Mouse (Mus musculus) layer of hippocampus, adult 2 months (tissue): ENCODE measurements around the gene Ralgps1. TPM values are rescaled to one million over a fixed set of nuclear protein-coding genes. Genes with fewer than 3 reads are reported as not detected.
A peak's percentile ranks its signal among the peaks of the same experiment; 100 is the strongest.

Experiments used
- DNase-seq, 2 experiments: peaks; one replicate each; pipeline ENCODE4 v3.0.0; 2022; ENCODE audit warnings: low spot score in 2 of 2
- H3K27ac ChIP-seq: fragments of 200-600 bp; 2 replicates; pipeline ENCODE4 v1.8.1; 2022
- H3K4me3 ChIP-seq: fragments of 200-600 bp; 2 replicates; pipeline ENCODE4 v1.8.1; 2022; ENCODE audit warnings: mild to moderate bottlenecking
- CTCF ChIP-seq: fragments of 200-600 bp; conservative IDR thresholded peaks from 2 replicates; pipeline ENCODE4 v1.8.1; 2022; ENCODE audit warnings: antibody characterized with exemption, mild to moderate bottlenecking, moderate library complexity
- total RNA-seq, 2 experiments: library from RNA; stranded (reverse); gene quantifications; 2 replicates each; pipeline ENCODE4 v1.2.3; 2021

Ralgps1 gene
- total RNA-seq, 2 experiments from 2014 or later = 68.2 TPM

DNA sequence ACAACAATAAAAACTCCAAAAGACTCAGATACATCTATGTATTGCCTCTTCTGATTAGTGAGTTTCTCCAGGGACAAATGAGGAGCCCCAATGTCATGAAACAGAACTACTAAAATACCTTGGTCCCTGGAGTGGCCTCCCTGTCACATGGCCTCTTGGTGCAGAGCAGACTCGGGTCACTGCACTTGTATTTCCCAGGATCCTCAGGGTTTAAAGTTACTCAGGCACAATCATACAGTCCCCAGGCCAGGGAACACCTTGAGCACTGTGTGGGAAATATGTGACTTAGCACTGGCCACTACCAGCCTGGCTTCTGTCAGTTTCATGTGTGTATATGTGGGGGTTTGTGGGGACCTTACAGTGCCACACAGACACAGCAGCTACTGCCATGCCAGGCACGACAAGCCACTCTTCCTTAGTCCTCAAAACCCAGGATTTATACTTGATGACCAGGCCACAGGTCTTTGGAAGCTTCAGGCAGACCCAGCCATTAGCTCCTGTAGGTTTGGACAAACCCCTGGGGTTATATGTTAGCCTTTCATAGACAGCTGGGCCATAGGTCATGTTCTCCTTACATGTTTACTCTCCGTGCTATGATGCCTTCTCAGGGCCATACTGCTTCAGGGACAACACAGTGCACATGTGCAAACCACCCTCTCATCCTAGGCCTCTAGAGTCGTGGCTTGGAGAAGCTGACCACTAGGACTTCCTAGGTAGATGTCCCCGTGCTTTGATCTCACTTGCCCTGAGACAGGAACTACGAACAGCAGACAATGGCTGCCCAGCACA is 138.3 kb downstream of the Ralgps1 start:
- Histone ChIP-seq H3K27ac (peak overlapping the region; percentile 63), H3K4me3 (no peak overlapping the region)
- TF ChIP-seq CTCF = no peak
- DNase-seq = no peak

DNA sequence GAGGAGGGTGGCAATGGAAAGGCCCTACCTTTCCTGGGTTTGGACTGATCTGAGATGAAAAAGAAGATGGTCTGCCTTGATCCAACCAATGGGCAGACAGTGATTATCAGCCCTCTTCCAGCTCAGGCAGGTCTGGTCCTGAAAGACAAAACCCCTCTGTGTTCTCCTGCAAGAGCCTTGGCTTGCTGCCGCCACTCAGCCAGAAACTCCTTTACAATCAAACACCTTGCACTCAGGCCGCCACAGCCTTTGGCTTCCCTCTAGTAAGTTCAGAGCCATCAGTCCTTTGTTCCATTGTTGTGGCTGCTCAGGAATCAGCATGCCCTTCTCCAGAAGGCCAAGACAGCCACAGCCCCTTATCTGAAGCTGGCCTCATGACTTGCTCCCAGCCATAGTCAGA is 139.5 kb downstream of the Ralgps1 start:
- no peak for DNase-seq
- no peak for TF ChIP-seq CTCF
- no peak overlapping the region; the same call in 1 of the 2 replicates for H3K27ac ChIP-seq
- no peak overlapping the region for H3K4me3 ChIP-seq

DNA sequence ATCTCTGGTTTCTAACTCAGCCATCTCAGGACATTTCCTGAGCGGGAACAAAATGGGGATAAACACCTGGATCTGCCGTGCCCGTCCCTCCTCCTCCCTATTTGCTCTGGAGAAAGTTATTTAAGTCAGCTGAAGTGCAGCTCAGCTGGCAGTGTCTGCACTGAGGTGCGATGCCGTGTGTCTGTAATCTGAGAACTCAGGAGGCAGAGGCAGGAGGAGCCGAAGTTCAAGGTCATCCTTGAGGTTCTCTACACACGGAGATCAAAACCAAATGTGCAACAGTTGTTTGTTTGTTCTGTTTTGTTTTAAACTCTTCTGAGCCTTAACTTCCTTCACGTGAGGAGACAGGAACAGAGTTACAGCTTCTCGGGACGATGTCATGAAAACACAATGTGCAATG is 140.6 kb downstream of the Ralgps1 start:
- Histone ChIP-seq H3K27ac (no peak overlapping the region), H3K4me3 (no peak overlapping the region)
- TF ChIP-seq CTCF = no peak
- DNase-seq = no peak

DNA sequence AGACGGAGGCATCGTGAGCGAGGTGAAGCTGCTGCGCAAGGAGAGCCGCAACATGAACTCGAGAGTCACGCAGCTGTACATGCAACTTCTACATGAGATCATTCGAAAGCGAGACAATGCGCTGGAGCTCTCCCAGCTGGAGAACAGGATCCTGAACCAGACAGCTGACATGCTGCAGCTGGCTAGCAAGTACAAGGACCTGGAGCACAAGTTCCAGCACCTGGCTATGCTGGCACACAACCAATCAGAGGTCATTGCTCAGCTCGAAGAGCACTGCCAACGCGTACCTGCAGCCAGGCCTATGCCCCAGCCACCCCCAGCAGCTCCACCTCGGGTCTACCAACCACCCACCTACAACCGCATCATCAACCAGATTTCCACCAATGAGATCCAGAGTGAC is 142.7 kb downstream of the Ralgps1 start:
- TF ChIP-seq CTCF = no peak
- no peak for DNase-seq
- Histone ChIP-seq H3K4me3 (no peak overlapping the region), H3K27ac (no peak overlapping the region)

DNA sequence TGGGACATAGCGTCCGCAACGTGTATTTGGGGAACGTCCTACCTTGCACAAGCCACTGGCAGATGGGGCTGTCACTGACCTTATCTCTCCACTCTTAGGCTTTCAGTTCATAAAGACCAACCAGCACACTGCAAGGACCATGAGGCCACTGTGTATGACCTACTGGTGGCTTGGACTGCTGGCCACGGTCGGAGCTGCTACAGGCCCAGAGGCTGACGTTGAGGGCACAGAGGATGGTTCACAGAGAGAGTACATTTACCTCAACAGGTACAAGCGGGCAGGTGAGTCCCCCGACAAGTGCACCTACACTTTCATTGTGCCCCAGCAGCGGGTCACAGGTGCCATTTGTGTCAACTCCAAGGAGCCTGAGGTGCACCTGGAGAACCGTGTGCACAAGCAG is 143.2 kb downstream of the Ralgps1 start:
- TF ChIP-seq CTCF = no peak
- no peak overlapping the region for H3K27ac ChIP-seq

DNA sequence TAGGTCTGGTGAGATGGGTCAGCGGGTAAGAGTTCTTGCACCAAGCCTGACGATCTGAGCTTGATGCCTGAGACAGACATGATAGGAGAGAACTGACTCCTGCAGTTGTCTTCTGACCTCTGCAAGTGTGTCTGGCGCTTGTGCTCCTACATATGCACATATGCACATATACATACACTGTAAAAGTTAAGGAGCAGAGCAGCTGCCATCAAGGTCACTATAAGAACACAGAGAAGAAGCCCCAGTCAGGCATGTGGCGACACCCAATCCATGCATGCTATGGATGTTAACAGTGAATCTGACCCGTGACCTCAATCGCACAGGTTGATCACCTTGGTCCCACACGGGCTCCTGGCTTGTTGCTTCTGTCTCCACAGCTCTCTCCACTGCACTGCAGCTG is 145.4 kb downstream of the Ralgps1 start:
- TF ChIP-seq CTCF = no peak
- DNase-seq = no peak
- Histone ChIP-seq H3K27ac (no peak overlapping the region), H3K4me3 (no peak overlapping the region)

More for the DNA sequence above, 143.2 kb downstream of the Ralgps1 start:
- no peak overlapping the region for H3K4me3 ChIP-seq
- DNase-seq = no peak

DNA sequence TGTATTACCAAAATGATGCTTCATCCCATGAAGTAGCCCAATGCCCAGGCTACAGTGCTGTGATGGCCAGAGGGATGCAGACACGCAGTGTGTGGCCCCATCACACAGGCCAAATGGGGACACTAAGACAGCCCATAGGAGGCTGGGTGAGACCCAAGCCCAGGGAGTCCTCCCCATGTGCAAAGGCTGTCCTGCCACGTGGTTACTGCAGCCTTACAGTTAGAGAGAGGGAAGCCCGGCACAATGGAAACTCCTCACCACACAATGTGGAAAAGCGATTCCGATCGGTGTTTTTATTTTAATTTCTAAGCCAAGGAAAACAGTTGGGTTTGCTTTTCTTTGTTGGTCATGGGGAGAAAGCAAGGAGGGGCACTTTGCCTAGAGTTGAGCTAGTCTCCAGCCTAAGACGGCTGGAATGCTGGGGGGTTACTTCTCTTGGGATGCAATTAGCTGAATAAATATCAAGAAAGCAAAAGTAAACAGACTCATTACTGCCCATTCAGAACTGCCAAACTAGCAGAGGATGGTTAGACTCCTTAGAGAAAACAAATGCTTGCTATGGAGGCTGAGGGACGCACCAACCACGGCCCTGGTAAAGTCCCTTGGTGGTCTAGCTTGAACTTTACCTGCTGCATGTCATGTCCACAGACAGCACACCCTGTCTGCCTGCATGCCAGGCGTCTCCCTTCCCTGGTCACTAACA is 147.5 kb downstream of the Ralgps1 start:
- no peak overlapping the region for H3K27ac ChIP-seq
- TF ChIP-seq CTCF = no peak
- DNase-seq = no peak
- no peak overlapping the region for H3K4me3 ChIP-seq

DNA sequence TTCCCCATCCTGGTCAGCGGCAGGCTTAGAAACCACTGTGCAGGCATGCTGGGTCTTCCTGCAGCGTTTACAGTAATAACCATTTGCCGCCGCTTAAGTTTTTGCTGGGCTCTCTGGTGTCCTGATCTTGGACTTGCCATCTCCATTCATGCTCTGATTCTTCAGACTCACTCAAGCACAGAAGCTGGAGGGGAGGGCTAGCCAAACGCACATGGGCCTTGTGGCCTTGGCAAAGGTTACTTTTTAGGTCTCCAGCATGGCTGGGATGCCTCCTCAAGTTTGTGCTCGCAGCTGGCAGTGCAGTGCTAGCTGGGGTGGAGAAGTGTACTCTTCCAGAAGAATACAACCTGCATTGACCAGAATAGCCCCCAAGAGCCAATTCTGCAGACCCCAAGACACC is 148.8 kb downstream of the Ralgps1 start:
- no peak for DNase-seq
- no peak overlapping the region for H3K4me3 ChIP-seq
- no peak for TF ChIP-seq CTCF
- H3K27ac ChIP-seq = no peak overlapping the region

DNA sequence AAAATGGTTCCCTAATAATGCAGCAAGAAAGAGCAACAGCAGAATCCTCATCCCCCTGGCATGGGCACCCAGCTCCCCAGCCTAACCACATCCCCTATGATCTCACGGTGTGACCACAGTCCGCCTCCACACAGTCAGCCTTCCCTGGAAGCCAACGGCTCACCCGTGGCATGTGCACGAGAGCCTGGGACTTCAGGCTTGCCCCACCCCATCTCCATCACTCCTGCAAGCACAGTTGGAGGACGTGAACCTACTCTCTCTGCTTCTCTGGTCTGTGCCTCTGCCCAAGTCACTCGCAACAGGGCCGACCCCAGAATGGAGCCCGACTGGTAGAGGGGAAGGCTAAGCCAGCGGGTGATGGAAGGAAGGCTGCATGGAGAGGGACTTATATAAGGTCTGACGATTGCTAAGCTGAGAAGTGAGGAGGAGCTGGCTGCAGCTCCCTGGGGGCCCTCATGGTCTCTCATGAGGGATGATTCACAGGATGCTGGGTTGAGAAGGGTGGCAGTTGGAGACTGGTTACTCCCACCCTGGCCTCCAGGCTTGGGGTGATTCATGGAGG is 149.9 kb downstream of the Ralgps1 start:
- no peak overlapping the region for H3K27ac ChIP-seq
- H3K4me3 ChIP-seq = no peak overlapping the region
- no peak for TF ChIP-seq CTCF
- DNase-seq = no peak

DNA sequence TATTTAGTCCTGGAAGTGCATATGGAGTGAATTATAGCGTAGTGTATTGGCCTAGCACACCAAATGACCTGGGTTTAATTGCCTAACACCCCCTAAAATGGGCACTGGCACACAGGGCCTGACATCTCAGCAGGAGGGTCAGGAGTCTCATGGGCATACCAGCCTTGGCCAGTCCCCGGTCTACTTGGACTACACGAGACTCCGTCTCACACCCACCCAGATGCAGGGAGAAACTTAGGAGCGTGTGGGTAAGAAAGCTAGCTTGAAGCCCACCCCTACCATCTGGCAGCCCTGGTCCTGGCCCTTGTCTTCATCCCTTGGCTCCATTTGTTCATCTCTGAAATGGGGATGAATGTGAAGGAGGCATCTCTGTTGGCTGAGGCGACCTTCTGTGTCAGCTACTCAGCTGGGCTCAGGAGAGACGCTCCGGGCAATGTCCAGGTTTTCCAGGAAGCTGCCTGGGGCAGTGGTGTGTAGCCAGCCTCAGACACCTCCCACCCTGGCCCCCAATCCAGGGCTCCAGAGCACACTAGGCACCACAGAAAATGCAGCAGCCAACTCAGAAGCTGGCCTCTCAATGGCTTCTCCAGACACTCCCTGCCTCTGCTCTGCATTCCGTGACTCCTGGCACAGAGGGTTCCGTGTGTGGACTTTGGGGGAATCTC is 150.5 kb downstream of the Ralgps1 start:
- no peak for TF ChIP-seq CTCF
- no peak overlapping the region; the same call in 1 of the 2 replicates for H3K27ac ChIP-seq
- no peak overlapping the region for H3K4me3 ChIP-seq
- no peak for DNase-seq

DNA sequence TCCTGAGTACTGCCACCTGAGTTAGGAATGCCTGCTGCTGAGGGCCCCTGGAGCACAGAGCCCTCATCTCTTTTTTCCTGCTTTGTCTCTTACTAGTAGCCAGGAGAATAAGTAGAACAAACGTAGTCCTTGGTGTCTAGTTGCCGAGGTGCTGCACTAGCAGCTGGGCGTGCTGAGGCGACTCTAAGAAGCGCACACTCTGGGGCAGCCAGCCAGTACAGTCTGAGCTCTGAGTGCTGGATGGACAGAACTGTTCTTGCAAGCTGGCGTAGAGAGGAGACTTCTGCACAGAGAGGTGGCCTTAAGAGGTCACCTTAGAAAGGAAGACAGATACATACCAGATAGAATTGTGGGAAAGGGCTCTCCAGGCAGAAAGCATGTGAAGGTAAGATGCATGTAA is 151.0 kb downstream of the Ralgps1 start:
- peak overlapping the region; percentile 29; the same call in 1 of the 2 replicates for H3K27ac ChIP-seq
- no peak for TF ChIP-seq CTCF
- DNase-seq = no peak
- no peak overlapping the region for H3K4me3 ChIP-seq

DNA sequence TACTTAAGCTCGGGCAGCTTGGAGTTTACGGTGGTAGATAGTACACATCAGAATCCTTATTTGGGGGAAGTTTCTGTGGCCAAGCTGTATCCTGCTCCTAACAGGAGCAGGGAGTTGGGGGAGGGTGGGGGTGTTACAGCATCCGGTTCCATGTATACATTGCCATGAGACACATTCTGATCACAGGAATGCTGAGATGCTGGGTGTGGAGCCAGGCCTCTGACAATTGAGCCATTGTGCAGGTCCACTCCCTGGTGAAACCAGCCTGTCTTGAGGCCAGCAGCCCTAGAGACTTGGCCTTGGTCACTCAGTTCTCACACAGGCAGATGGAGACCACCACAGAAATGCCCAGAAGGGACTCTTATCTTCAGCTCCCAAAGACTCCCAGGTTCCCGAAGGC is 151.6 kb downstream of the Ralgps1 start:
- TF ChIP-seq CTCF = no peak
- DNase-seq = no peak
- H3K27ac ChIP-seq = peak overlapping the region; percentile 29; the same call in 1 of the 2 replicates
- H3K4me3 ChIP-seq = no peak overlapping the region
